Mouse (Mus musculus) kidney, adult 2 months (tissue): ENCODE data around the gene Igsf21.

ENCODE experiments used
- CTCF ChIP-seq: fragments of 200-500 bp; conservative IDR thresholded peaks from 2 replicates; pipeline ENCODE4 v1.5.1; 2011; ENCODE audit warnings: low read depth, mild to moderate bottlenecking, control low read depth, low read length, moderate library complexity, mixed read lengths; ENCODE audit not compliant: insufficient read depth, insufficient read length
- POLR2A ChIP-seq: fragments of 200-500 bp; IDR thresholded peaks from one replicate; pipeline ENCODE4 v1.6.1; 2011; ENCODE audit warnings: low read depth, low read length, control low read depth

DNA sequence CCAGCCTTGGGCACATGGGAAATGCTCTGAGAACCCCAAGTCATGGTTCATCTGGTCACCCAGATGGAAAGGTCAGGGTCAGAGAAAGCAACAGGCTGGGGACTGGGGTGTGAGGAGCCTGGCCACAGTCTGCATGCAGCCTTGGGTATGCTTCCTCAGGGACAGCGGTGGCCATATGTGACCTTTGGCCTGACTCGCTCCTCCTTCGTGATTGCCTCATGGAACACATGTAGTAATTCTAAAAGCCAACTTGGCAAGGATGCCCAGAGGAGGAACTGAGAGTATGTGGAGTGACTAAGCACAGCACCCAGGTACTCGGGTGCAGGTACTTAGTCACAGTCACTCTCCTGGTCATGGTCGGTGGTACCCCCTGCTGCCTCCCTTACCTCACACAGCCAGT lies 245.7 kb downstream of the Igsf21 start:
- TF ChIP-seq CTCF (no peak), POLR2A (no peak)
